ENCODE assay signal across 21 mouse cellular contexts in the genomic region with DNA sequence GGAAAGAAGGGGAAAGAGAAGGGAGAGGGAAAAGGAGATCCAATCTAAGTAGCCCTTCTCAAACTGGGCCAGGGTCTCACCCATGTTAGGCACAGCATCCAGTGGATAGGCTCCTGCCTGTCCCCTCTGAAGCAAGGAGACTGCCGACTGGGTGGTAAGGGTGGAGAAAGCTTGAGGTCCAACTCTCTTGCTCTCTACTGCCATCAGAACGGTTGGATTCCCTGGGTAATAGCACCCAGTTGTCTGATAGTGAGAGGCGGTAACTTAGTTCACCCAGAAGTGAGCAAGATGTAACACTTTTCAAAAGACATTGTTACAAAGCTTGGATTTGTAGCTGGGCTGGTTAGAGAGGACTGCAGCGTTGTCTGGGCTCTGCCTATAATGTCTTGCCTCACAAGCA. TPM values are rescaled to one million over a fixed set of nuclear protein-coding genes. Genes with fewer than 3 reads are reported as not detected.
DNase-seq lines count a peak whose midpoint lies in the region; ATAC-seq and TF ChIP-seq lines count a peak whose summit lies in the region.
"Had no signal": no experiment of that assay in that cellular context is flagged by ENCODE, and none has a peak within 500 bp of the region (broad histone marks: within the 10 kb centered on the region; RNA-seq: fewer than 3 reads in every experiment).

No protein-coding gene starts in this region.

- no peak overlapping the region for H3K9ac ChIP-seq in lung, postnatal 0 days (replicated peaks; ENCODE audit: low read depth)
- H3K9ac ChIP-seq: embryonic facial prominence, embryonic 13.5 days; heart, embryonic 12.5 days; hindbrain, embryonic 14.5 days; lung, embryonic 15.5 days; stomach, embryonic 15.5 days had no signal

- ATAC-seq in lung, postnatal 0 days: no peak
- peak; percentile 75 for ATAC-seq in megakaryocyte-erythroid progenitor cell, adult 5-6 weeks (replicated peaks; ENCODE audit: low FRiP score, low TSS enrichment, poor library complexity, severe bottlenecking)

- H3K36me3 ChIP-seq in heart, embryonic 10.5 days: no peaks in the 10 kb centered on the region
- H3K36me3 ChIP-seq in lung, postnatal 0 days (ENCODE audit: insufficient read depth, low read length): no peaks in the 10 kb centered on the region
- no peaks in the 10 kb centered on the region for H3K36me3 ChIP-seq in E14TG2a.4 (ENCODE audit: insufficient read depth, low read length)
- no peaks in the 10 kb centered on the region for H3K36me3 ChIP-seq in limb, embryonic 10.5 days
- H3K36me3 ChIP-seq: embryonic facial prominence, embryonic 13.5 days; heart, embryonic 12.5 days; lung, embryonic 15.5 days; stomach, embryonic 15.5 days had no signal

- DNase-seq in heart, embryonic 10.5 days (ENCODE audit: low spot score): peak; percentile 35
- no peak for DNase-seq in heart, adult 9 months (ENCODE audit: low spot score in 2 of 2)
- DNase-seq in lung, postnatal 0 days (ENCODE audit: low spot score): no peak
- no peak for DNase-seq in lung, postnatal 36 days
- no peak for DNase-seq in limb, embryonic 10.5 days (ENCODE audit: low spot score)
- no peak for DNase-seq in adipocyte (ENCODE audit: low spot score)
- DNase-seq: adrenal gland, postnatal 10 days; cerebellum, adult 2 months; gastrocnemius, postnatal 36 days; kidney, adult 2 months; kidney, postnatal 25 days; right cerebral cortex, adult 18-20 months had no signal

- H3K4me1 ChIP-seq in heart, embryonic 10.5 days: peaks cover 16% of the 10 kb centered on the region
- H3K4me1 ChIP-seq in lung, postnatal 0 days (ENCODE audit: insufficient read depth, low read depth, low read length): no peaks in the 10 kb centered on the region
- H3K4me1 ChIP-seq in E14TG2a.4 (replicated peaks; ENCODE audit: low read depth, low read length): peaks cover 27% of the 10 kb centered on the region
- peaks cover 9% of the 10 kb centered on the region for H3K4me1 ChIP-seq in limb, embryonic 10.5 days
- H3K4me1 ChIP-seq: embryonic facial prominence, embryonic 13.5 days had no signal

- no peaks in the 10 kb centered on the region for H3K27me3 ChIP-seq in heart, embryonic 10.5 days (ENCODE audit: insufficient read depth, poor library complexity, severe bottlenecking)
- H3K27me3 ChIP-seq in lung, postnatal 0 days (replicated peaks; ENCODE audit: insufficient read depth, low read length): no peaks in the 10 kb centered on the region
- peaks cover 7% of the 10 kb centered on the region; the same call in 1 of the 2 replicates for H3K27me3 ChIP-seq in E14TG2a.4 (ENCODE audit: insufficient read depth, low read length)
- no peaks in the 10 kb centered on the region for H3K27me3 ChIP-seq in limb, embryonic 10.5 days (ENCODE audit: low read depth, poor library complexity, severe bottlenecking)
- H3K27me3 ChIP-seq: embryonic facial prominence, embryonic 13.5 days; heart, embryonic 12.5 days; lung, embryonic 15.5 days; stomach, embryonic 15.5 days had no signal

- H3K27ac ChIP-seq in heart, embryonic 10.5 days: no peak overlapping the region
- H3K27ac ChIP-seq in lung, postnatal 0 days (ENCODE audit: low read length): no peak overlapping the region
- no peak overlapping the region for H3K27ac ChIP-seq in limb, embryonic 10.5 days
- H3K27ac ChIP-seq: embryonic facial prominence, embryonic 13.5 days; hindbrain, embryonic 14.5 days; lung, embryonic 15.5 days; stomach, embryonic 15.5 days had no signal

- no peak for TF ChIP-seq EP300 in lung, postnatal 0 days (IDR thresholded peaks at IDR 0.05)

- H3K4me3 ChIP-seq in heart, embryonic 10.5 days: no peak overlapping the region
- no peak overlapping the region for H3K4me3 ChIP-seq in lung, postnatal 0 days (ENCODE audit: low read depth, low read length)
- no peak overlapping the region for H3K4me3 ChIP-seq in E14TG2a.4 (replicated peaks; ENCODE audit: low read length)
- no peak overlapping the region for H3K4me3 ChIP-seq in limb, embryonic 10.5 days
- H3K4me3 ChIP-seq: embryonic facial prominence, embryonic 13.5 days; heart, embryonic 12.5 days; lung, embryonic 15.5 days; megakaryocyte, embryonic 14.5 days; stomach, embryonic 15.5 days had no signal

- H3K4me2 ChIP-seq in lung, postnatal 0 days (replicated peaks; ENCODE audit: low read depth, low read length): no peak overlapping the region
- H3K4me2 ChIP-seq: embryonic facial prominence, embryonic 13.5 days; heart, embryonic 12.5 days; hindbrain, embryonic 14.5 days; liver, embryonic 11.5 days; stomach, embryonic 15.5 days had no signal

- TF ChIP-seq CTCF in lung, postnatal 0 days (IDR thresholded peaks at IDR 0.05): peak; percentile 19; the same call in 1 of the 2 replicates
- TF ChIP-seq CTCF in E14TG2a.4 (conservative IDR thresholded peaks at IDR 0.05; ENCODE audit: low read length): 0 out of 2 replicates have a peak, but pooled peaks have one; percentile 3

- WGBS in heart, embryonic 10.5 days: 46% methylated on average over 4 of the region's 4 CpGs
- 49% methylated on average over 4 of the region's 4 CpGs for WGBS in lung, postnatal 0 days
- WGBS in limb, embryonic 10.5 days: 57% methylated on average over 4 of the region's 4 CpGs

- H3K9me3 ChIP-seq in heart, embryonic 10.5 days: no peaks in the 10 kb centered on the region
- no peaks in the 10 kb centered on the region for H3K9me3 ChIP-seq in lung, postnatal 0 days (ENCODE audit: low read length)
- H3K9me3 ChIP-seq in E14TG2a.4 (ENCODE audit: low read length): no peaks in the 10 kb centered on the region
- no peaks in the 10 kb centered on the region for H3K9me3 ChIP-seq in limb, embryonic 10.5 days (replicated peaks)
- H3K9me3 ChIP-seq: embryonic facial prominence, embryonic 13.5 days; heart, embryonic 12.5 days; lung, embryonic 15.5 days; megakaryocyte, embryonic 14.5 days; stomach, embryonic 15.5 days had no signal

RNA-seq across cellular contexts. Expression of a gene that starts 8.2 kb away (rescaled TPM):
- polyA plus RNA-seq in heart, embryonic 10.5 days (2016; fragmentation: Nextera tagmentation; extraction: Ambion mirVana): 59.7 and 65.2 TPM in 2 replicates
- 31.9 and 33.6 TPM in 2 replicates for polyA plus RNA-seq in lung, postnatal 0 days (2015; fragmentation: Nextera tagmentation; extraction: Ambion mirVana)
- 21.4 and 24.8 TPM in 2 replicates for total RNA-seq in megakaryocyte-erythroid progenitor cell, adult 5-6 weeks (2014; fragmentation: Nextera tagmentation)
- total RNA-seq in megakaryocyte-erythroid progenitor cell, adult 5-6 weeks (2017): 7.8 and 12.4 TPM in 2 replicates
- 86.7 and 94.2 TPM in 2 replicates for polyA plus RNA-seq in limb, embryonic 10.5 days (2016; fragmentation: Nextera tagmentation; extraction: Ambion mirVana)

RNA-seq across cellular contexts. Expression of a gene that starts 51.5 kb away (rescaled TPM):
- polyA plus RNA-seq in heart, embryonic 10.5 days (2016; fragmentation: Nextera tagmentation; extraction: Ambion mirVana): 127 and 162 TPM in 2 replicates
- polyA plus RNA-seq in lung, postnatal 0 days (2015; fragmentation: Nextera tagmentation; extraction: Ambion mirVana): 84.4 and 86.3 TPM in 2 replicates
- total RNA-seq in megakaryocyte-erythroid progenitor cell, adult 5-6 weeks (2014; fragmentation: Nextera tagmentation): 65.6 and 69.4 TPM in 2 replicates
- 19.8 and 20.6 TPM in 2 replicates for total RNA-seq in megakaryocyte-erythroid progenitor cell, adult 5-6 weeks (2017)
- polyA plus RNA-seq in limb, embryonic 10.5 days (2016; fragmentation: Nextera tagmentation; extraction: Ambion mirVana): 112 and 125 TPM in 2 replicates

RNA-seq across cellular contexts. Expression of a gene that starts 54.3 kb away (rescaled TPM):
- 10.6 and 11.7 TPM in 2 replicates for polyA plus RNA-seq in heart, embryonic 10.5 days (2016; fragmentation: Nextera tagmentation; extraction: Ambion mirVana)
- polyA plus RNA-seq in lung, postnatal 0 days (2015; fragmentation: Nextera tagmentation; extraction: Ambion mirVana): 11.5 and 12.0 TPM in 2 replicates
- total RNA-seq in megakaryocyte-erythroid progenitor cell, adult 5-6 weeks (2014; fragmentation: Nextera tagmentation): 26.2 and 37.2 TPM in 2 replicates
- total RNA-seq in megakaryocyte-erythroid progenitor cell, adult 5-6 weeks (2017): 42.3 and 49.0 TPM in 2 replicates
- polyA plus RNA-seq in limb, embryonic 10.5 days (2016; fragmentation: Nextera tagmentation; extraction: Ambion mirVana): 18.3 and 19.6 TPM in 2 replicates

RNA-seq across cellular contexts. Expression of a gene that starts 55.2 kb away (rescaled TPM):
- 57.8 and 78.1 TPM in 2 replicates for polyA plus RNA-seq in heart, embryonic 10.5 days (2016; fragmentation: Nextera tagmentation; extraction: Ambion mirVana)
- polyA plus RNA-seq in lung, postnatal 0 days (2015; fragmentation: Nextera tagmentation; extraction: Ambion mirVana): 26.6 and 29.4 TPM in 2 replicates
- 45.5 and 81.4 TPM in 2 replicates for total RNA-seq in megakaryocyte-erythroid progenitor cell, adult 5-6 weeks (2014; fragmentation: Nextera tagmentation)
- total RNA-seq in megakaryocyte-erythroid progenitor cell, adult 5-6 weeks (2017): 177 and 190 TPM in 2 replicates
- polyA plus RNA-seq in limb, embryonic 10.5 days (2016; fragmentation: Nextera tagmentation; extraction: Ambion mirVana): 90.7 and 91.3 TPM in 2 replicates
